Mouse (Mus musculus) C2C12 (cell line): ENCODE results near the gene Rplp2.

Experiments
- CEBPB ChIP-seq: IDR thresholded peaks from one replicate; pipeline ENCODE4 v1.6.1; 2011; ENCODE audit warnings: low read depth, mild to moderate bottlenecking, control low read depth, moderate library complexity
- CTCF ChIP-seq: IDR thresholded peaks from one replicate; pipeline ENCODE4 v1.5.1; 2011; ENCODE audit not compliant: control insufficient read depth, insufficient read depth, insufficient read length
- MAX ChIP-seq: IDR thresholded peaks from one replicate; pipeline ENCODE4 v1.6.1; 2011; ENCODE audit warnings: mild to moderate bottlenecking, control low read depth
- MYOD1 ChIP-seq: IDR thresholded peaks from one replicate; pipeline ENCODE4 v1.6.1; 2011; ENCODE audit warnings: low read depth; ENCODE audit not compliant: control insufficient read depth, insufficient read length
- MYOG ChIP-seq: IDR thresholded peaks from one replicate; pipeline ENCODE4 v1.6.1; 2011; ENCODE audit not compliant: control insufficient read depth, insufficient read length; ENCODE audit errors: extremely low read depth
- USF1 ChIP-seq: IDR thresholded peaks from one replicate; pipeline ENCODE4 v1.6.1; 2011; ENCODE audit warnings: low read depth, mild to moderate bottlenecking, control low read depth, moderate library complexity

DNA sequence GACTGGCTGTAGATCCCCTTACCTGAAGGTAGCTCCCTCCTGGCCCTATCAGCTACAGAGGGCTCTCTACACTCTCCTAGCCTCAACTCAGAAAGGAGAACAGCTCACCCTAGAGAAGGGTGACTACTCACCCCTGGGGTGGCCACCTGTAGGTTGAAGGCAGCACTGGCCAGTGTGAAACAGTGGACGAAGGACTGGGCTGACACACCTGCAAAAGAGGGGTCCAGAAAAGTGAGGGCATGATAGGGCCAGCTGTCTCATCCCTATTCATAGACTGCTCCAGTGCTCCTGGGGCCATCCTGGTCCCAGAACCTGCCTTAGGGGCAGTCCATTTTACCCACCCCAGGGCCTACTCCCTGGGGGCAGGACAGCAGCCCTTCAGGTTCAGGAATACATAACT, 35.5 kb upstream of the Rplp2 start:
- TF ChIP-seq CTCF (no peak), MYOG (no peak), MAX (no peak), MYOD1 (no peak), CEBPB (no peak), USF1 (no peak)
